Mouse (Mus musculus): Measurements from ENCODE around the gene Tmprss6.

- TF ChIP-seq POLR2A (IDR thresholded peaks at IDR 0.05; ENCODE audit: control insufficient read depth, low read depth, low read length) = no peak
- TF ChIP-seq CTCF (IDR thresholded peaks at IDR 0.05; ENCODE audit: control insufficient read depth, insufficient read depth, insufficient replicate concordance, low read depth, low read length) = no peak
These were observed 32.8 kb downstream of the Tmprss6 start for GRCm38 (mm10) chr15:78435681-78436080.
